Mouse (Mus musculus): ENCODE measurements around the gene Usf2. TPM values are rescaled to one million over a fixed set of nuclear protein-coding genes. Genes with fewer than 3 reads are reported as not detected.
A peak's percentile ranks its signal among the peaks of the same experiment; 100 is the strongest.

Usf2 gene
- total RNA-seq (2014; fragmentation: Nextera tagmentation): 132 and 135 TPM in 2 replicates
- 63.8 and 69.9 TPM in 2 replicates for total RNA-seq (2017)
- 101 and 113 TPM in 2 replicates for polyA plus RNA-seq (2012)

- Histone ChIP-seq H3K27me3 (ENCODE audit: insufficient read depth, low read length) (no peaks in the 10 kb centered on the region), H3K4me1 (ENCODE audit: insufficient read depth, low read depth, low read length) (peaks cover 52% of the 10 kb centered on the region), H3K4me3 (ENCODE audit: low read depth, low read length) (peak within 1 kb of the TSS; percentile 92), H3K36me3 (replicated peaks) (peaks cover 61% of the 10 kb centered on the region), H3K9me3 (replicated peaks) (no peaks in the 10 kb centered on the region)
- DNase-seq (ENCODE audit: low spot score) (peak; percentile 88), ATAC-seq (ENCODE audit: extremely low read depth, insufficient number of reproducible peaks, low FRiP score, poor library complexity, severe bottlenecking) (peak; percentile 40; the same call in 1 of the 2 replicates)
- TF ChIP-seq TAL1 (conservative IDR thresholded peaks at IDR 0.05; ENCODE audit: low read depth, low read length) (no peak), POLR2AphosphoS5 (IDR thresholded peaks at IDR 0.05; ENCODE audit: insufficient replicate concordance, low read depth, low read length) (no peak), GATA1 (IDR thresholded peaks at IDR 0.05; ENCODE audit: borderline replicate concordance, low read length) (no peak), CTCF (IDR thresholded peaks at IDR 0.05; ENCODE audit: low read depth, low read length) (no peak), GATA2 (IDR thresholded peaks at IDR 0.05; ENCODE audit: borderline replicate concordance, low read depth, low read length) (no peak)
These were observed at the start of gene Usf2 for GRCm38 (mm10) chr7:30956756-30957366. Usf2 (minus strand) TSS chr7:30956803.

- peaks cover 4% of the 10 kb centered on the region; the same call in 1 of the 2 replicates for H3K4me1 ChIP-seq (ENCODE audit: insufficient read depth, low read depth, low read length)
- no peak for TF ChIP-seq POLR2AphosphoS5 (IDR thresholded peaks at IDR 0.05; ENCODE audit: insufficient replicate concordance, low read depth, low read length)
- TF ChIP-seq CTCF (IDR thresholded peaks at IDR 0.05; ENCODE audit: low read depth, low read length): no peak
- no peak for TF ChIP-seq GATA2 (IDR thresholded peaks at IDR 0.05; ENCODE audit: borderline replicate concordance, low read depth, low read length)
- TF ChIP-seq TAL1 (conservative IDR thresholded peaks at IDR 0.05; ENCODE audit: low read depth, low read length): no peak
- TF ChIP-seq GATA1 (IDR thresholded peaks at IDR 0.05; ENCODE audit: borderline replicate concordance, low read length): no peak
- no peaks in the 10 kb centered on the region for H3K27me3 ChIP-seq (ENCODE audit: insufficient read depth, low read length)
- no peak overlapping the region for H3K4me3 ChIP-seq (ENCODE audit: low read depth, low read length)
- ATAC-seq (ENCODE audit: extremely low read depth, insufficient number of reproducible peaks, low FRiP score, poor library complexity, severe bottlenecking): no peak
- H3K36me3 ChIP-seq (replicated peaks): no peaks in the 10 kb centered on the region
- H3K9me3 ChIP-seq (replicated peaks): no peaks in the 10 kb centered on the region
- no peak for DNase-seq (ENCODE audit: low spot score)
These were observed 46.0 kb upstream of the Usf2 start for GRCm38 (mm10) chr7:31002650-31003049.

- Histone ChIP-seq H3K36me3 (replicated peaks) (no peaks in the 10 kb centered on the region), H3K27me3 (ENCODE audit: insufficient read depth, low read length) (no peaks in the 10 kb centered on the region), H3K4me3 (ENCODE audit: low read depth, low read length) (no peak overlapping the region), H3K4me1 (ENCODE audit: insufficient read depth, low read depth, low read length) (peaks cover 4% of the 10 kb centered on the region; the same call in 1 of the 2 replicates), H3K9me3 (replicated peaks) (no peaks in the 10 kb centered on the region)
- ATAC-seq (ENCODE audit: extremely low read depth, insufficient number of reproducible peaks, low FRiP score, poor library complexity, severe bottlenecking) (no peak), DNase-seq (ENCODE audit: low spot score) (no peak)
- TF ChIP-seq GATA2 (IDR thresholded peaks at IDR 0.05; ENCODE audit: borderline replicate concordance, low read depth, low read length): no peak
- no peak for TF ChIP-seq POLR2AphosphoS5 (IDR thresholded peaks at IDR 0.05; ENCODE audit: insufficient replicate concordance, low read depth, low read length)
- TF ChIP-seq CTCF (IDR thresholded peaks at IDR 0.05; ENCODE audit: low read depth, low read length): no peak
- TF ChIP-seq TAL1 (conservative IDR thresholded peaks at IDR 0.05; ENCODE audit: low read depth, low read length): no peak
These were observed 44.0 kb upstream of the Usf2 start for GRCm38 (mm10) chr7:31000505-31001020.

GRCm38 (mm10) chr7:30996491-30996890 is 39.9 kb upstream of the Usf2 start:
- Histone ChIP-seq H3K36me3 (replicated peaks) (no peaks in the 10 kb centered on the region), H3K4me3 (ENCODE audit: low read depth, low read length) (no peak overlapping the region), H3K4me1 (ENCODE audit: insufficient read depth, low read depth, low read length) (no peaks in the 10 kb centered on the region), H3K27me3 (ENCODE audit: insufficient read depth, low read length) (no peaks in the 10 kb centered on the region), H3K9me3 (replicated peaks) (no peaks in the 10 kb centered on the region)
- no peak for DNase-seq (ENCODE audit: low spot score)
- no peak for TF ChIP-seq CTCF (IDR thresholded peaks at IDR 0.05; ENCODE audit: low read depth, low read length)
- no peak for ATAC-seq (ENCODE audit: extremely low read depth, insufficient number of reproducible peaks, low FRiP score, poor library complexity, severe bottlenecking)

- TF ChIP-seq GATA1 (IDR thresholded peaks at IDR 0.05; ENCODE audit: borderline replicate concordance, low read length) (no peak), TAL1 (conservative IDR thresholded peaks at IDR 0.05; ENCODE audit: low read depth, low read length) (no peak), POLR2AphosphoS5 (IDR thresholded peaks at IDR 0.05; ENCODE audit: insufficient replicate concordance, low read depth, low read length) (no peak), CTCF (IDR thresholded peaks at IDR 0.05; ENCODE audit: low read depth, low read length) (no peak), GATA2 (IDR thresholded peaks at IDR 0.05; ENCODE audit: borderline replicate concordance, low read depth, low read length) (no peak)
- no peaks in the 10 kb centered on the region for H3K9me3 ChIP-seq (replicated peaks)
- no peaks in the 10 kb centered on the region for H3K36me3 ChIP-seq (replicated peaks)
- DNase-seq (ENCODE audit: low spot score) (no peak), ATAC-seq (ENCODE audit: extremely low read depth, insufficient number of reproducible peaks, low FRiP score, poor library complexity, severe bottlenecking) (no peak)
- no peaks in the 10 kb centered on the region for H3K27me3 ChIP-seq (ENCODE audit: insufficient read depth, low read length)
- no peak overlapping the region for H3K4me3 ChIP-seq (ENCODE audit: low read depth, low read length)
- H3K4me1 ChIP-seq (ENCODE audit: insufficient read depth, low read depth, low read length): no peaks in the 10 kb centered on the region
These were observed 37.4 kb upstream of the Usf2 start for GRCm38 (mm10) chr7:30993986-30994385.

GRCm38 (mm10) chr7:30992148-30992547 is 35.5 kb upstream of the Usf2 start:
- Histone ChIP-seq H3K27me3 (ENCODE audit: insufficient read depth, low read length) (no peaks in the 10 kb centered on the region), H3K9me3 (replicated peaks) (no peaks in the 10 kb centered on the region), H3K4me3 (ENCODE audit: low read depth, low read length) (no peak overlapping the region), H3K36me3 (replicated peaks) (no peaks in the 10 kb centered on the region), H3K4me1 (ENCODE audit: insufficient read depth, low read depth, low read length) (no peaks in the 10 kb centered on the region)
- no peak for DNase-seq (ENCODE audit: low spot score)
- no peak for ATAC-seq (ENCODE audit: extremely low read depth, insufficient number of reproducible peaks, low FRiP score, poor library complexity, severe bottlenecking)
- TF ChIP-seq TAL1 (conservative IDR thresholded peaks at IDR 0.05; ENCODE audit: low read depth, low read length) (no peak), GATA2 (IDR thresholded peaks at IDR 0.05; ENCODE audit: borderline replicate concordance, low read depth, low read length) (no peak), CTCF (IDR thresholded peaks at IDR 0.05; ENCODE audit: low read depth, low read length) (no peak), GATA1 (IDR thresholded peaks at IDR 0.05; ENCODE audit: borderline replicate concordance, low read length) (no peak), POLR2AphosphoS5 (IDR thresholded peaks at IDR 0.05; ENCODE audit: insufficient replicate concordance, low read depth, low read length) (no peak)

Measured in G1E (cell line).